Mouse (Mus musculus): Measurements from ENCODE around the gene Gramd1c. TPM values are rescaled to one million over a fixed set of nuclear protein-coding genes. Genes with fewer than 3 reads are reported as not detected.

Gene Gramd1c
- total RNA-seq, 2 experiments from 2014 or later = 0.40 to 0.74 TPM

- ATAC-seq (ENCODE audit: poor library complexity, severe bottlenecking) = peak; percentile 78
Observed at GRCm38 (mm10) chr16:44026210-44026609, 36.9 kb downstream of the Gramd1c start.

GRCm38 (mm10) chr16:44018986-44019548 lies 44.1 kb downstream of the Gramd1c start:
- ATAC-seq (ENCODE audit: poor library complexity, severe bottlenecking) = no peak

GRCm38 (mm10) chr16:44018372-44018771 lies 44.8 kb downstream of the Gramd1c start:
- peak; percentile 72 for ATAC-seq (ENCODE audit: poor library complexity, severe bottlenecking)

GRCm38 (mm10) chr16:44017707-44018106 lies 45.4 kb downstream of the Gramd1c start:
- no peak for ATAC-seq (ENCODE audit: poor library complexity, severe bottlenecking)

- ATAC-seq (ENCODE audit: poor library complexity, severe bottlenecking) = peak; percentile 92
Observed at GRCm38 (mm10) chr16:44016164-44016563, 47.0 kb downstream of the Gramd1c start.

DNA sequence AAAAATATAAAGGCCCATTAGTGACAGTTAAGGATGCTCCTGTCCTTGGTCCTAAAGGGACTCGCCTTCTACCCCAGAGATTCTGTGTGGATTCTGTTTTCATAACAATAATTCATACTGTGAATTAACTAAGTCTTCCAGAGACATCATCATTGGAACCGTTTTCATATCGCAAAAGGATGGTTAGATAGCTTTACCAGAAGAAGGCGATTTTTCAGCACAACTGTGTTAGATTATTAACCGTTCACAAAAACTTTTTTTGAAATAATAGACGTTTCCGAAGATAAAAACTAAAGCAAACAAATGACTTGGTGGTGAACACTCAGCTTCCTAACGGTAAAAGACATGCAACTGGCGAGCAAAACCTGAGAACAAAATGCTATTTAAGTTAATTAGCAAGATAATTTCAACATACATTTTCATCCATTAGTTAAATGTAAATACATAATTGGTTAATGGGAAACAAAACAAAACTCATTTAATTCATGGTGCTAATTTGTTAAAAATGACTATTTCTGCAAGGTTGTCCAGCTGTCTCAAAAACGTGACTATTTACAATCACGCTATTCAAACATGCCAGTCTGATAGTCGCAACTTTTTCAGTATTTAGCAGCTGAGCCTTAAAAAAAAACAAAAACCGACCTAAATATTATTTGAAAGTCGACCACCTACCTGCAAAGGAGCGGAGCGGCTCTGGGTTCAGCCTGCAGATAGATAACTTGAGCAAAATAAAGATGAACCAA lies 47.6 kb downstream of the Gramd1c start:
- ATAC-seq (ENCODE audit: poor library complexity, severe bottlenecking) = peak; percentile 10; the same call in 1 of the 2 replicates

- ATAC-seq (ENCODE audit: poor library complexity, severe bottlenecking) = no peak
Observed at GRCm38 (mm10) chr16:44011010-44011409, 52.1 kb downstream of the Gramd1c start.

GRCm38 (mm10) chr16:44002086-44002485 lies 61.1 kb downstream of the Gramd1c start:
- no peak; the same call in 1 of the 2 replicates for ATAC-seq (ENCODE audit: poor library complexity, severe bottlenecking)

DNA sequence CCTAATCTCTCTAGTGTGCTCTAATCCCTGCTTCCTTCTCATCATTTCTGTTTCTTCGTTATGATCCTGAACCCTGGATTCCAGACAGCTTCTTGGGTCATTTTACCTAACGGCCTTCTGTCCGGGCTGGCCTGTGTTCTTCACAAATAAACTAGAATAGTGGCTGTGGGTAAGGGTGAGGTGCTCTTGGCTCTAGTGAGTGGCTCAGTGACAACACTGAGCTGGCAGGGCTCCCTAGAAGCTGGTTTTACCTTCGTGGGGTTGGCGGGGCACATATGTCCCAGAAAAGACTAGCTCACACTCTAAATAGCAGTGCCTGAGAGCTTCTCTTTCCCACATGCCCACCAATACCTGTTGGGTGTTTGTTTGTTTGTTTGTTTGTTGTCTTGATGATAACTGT lies 63.6 kb downstream of the Gramd1c start:
- ATAC-seq (ENCODE audit: poor library complexity, severe bottlenecking) = no peak

DNA sequence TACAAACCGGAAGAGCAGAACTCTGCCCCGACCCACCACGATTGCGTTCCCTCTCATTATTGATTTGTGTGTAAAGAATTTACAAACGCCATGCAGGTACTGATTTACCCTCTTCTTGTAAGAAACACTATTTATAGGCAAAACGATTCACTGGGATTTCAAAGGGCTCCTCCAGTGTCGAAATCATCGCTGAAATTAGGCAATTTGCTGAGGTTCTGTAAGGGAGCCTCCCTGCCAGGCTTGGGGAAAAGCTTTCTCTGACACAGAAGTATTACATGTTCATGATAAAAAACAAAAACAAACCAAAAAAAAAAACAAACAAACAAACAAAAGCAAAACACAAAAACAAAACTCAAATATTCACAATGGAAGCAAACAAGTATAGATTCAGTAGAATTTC lies 64.0 kb downstream of the Gramd1c start:
- ATAC-seq (ENCODE audit: poor library complexity, severe bottlenecking) = peak; percentile 62

- ATAC-seq (ENCODE audit: poor library complexity, severe bottlenecking) = no peak
Observed at GRCm38 (mm10) chr16:43994623-43995022, 68.5 kb downstream of the Gramd1c start.

DNA sequence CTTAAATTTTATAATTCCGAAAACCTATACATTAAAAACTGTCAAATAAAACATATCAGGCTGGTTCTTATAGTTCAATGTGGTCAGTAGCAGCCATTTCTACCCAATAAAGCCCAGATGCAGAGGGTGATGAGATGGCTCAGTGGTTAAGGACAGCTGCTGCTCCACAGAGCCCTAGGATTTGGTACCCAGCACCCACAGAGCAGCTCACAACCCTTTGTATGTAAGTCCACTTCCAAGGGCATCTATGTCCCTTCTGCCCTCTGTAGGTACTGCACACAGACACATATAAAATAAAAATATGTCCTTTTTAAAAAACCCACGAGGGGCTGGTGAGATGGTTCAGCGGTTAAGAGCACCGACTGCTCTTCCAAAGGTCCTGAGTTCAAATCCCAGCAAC lies 76.8 kb downstream of the Gramd1c start:
- no peak for ATAC-seq (ENCODE audit: poor library complexity, severe bottlenecking)

- no peak for ATAC-seq (ENCODE audit: poor library complexity, severe bottlenecking)
Observed at GRCm38 (mm10) chr16:43980110-43980609, 83.0 kb downstream of the Gramd1c start.

DNA sequence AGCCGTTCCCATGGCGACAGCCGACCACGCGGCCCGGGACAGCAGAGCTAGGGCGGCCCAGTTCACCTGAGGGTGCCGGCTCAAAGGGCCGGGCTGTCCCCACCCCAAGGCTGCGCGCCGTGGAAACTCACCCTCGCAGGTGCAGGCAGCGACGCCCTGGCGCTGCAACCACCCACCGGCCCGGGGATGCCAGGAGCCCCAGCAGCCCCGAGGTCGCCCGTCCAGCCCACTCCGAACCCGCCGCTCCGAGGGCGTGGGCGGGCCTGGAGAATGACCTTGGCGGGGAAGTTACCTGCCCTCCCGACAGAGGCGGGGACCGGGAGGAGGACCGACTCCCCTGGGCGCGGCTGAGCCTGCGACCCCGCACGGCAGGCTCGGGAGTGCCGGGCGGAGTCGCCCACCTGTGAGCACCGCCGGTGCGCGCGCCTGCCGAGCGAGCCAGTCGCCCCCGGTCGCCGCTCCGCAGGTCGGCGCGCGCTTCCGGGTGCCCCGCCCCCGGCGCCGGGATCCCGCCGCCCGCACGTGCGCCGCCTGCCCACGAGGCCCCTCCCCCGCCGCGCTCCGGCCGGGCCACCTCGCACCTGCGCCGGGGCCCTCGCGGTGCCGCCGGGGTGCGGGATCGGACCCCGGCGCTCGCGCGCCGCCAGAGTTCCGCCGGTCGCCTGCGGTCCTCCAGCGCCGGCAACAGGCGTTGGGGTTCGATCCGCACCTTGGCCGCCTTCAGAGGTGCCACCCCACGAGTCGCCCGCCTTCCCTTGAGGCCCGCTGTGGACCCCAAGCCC lies 83.6 kb downstream of the Gramd1c start, which contains the start of gene Zdhhc23:
TSS of gene Zdhhc23 (minus strand) at position 464 of the 782 bp plus-strand sequence.
- ATAC-seq (ENCODE audit: poor library complexity, severe bottlenecking) = peak; percentile 75

GRCm38 (mm10) chr16:43979010-43979327 lies 84.2 kb downstream of the Gramd1c start:
- ATAC-seq (ENCODE audit: poor library complexity, severe bottlenecking) = no peak

DNA sequence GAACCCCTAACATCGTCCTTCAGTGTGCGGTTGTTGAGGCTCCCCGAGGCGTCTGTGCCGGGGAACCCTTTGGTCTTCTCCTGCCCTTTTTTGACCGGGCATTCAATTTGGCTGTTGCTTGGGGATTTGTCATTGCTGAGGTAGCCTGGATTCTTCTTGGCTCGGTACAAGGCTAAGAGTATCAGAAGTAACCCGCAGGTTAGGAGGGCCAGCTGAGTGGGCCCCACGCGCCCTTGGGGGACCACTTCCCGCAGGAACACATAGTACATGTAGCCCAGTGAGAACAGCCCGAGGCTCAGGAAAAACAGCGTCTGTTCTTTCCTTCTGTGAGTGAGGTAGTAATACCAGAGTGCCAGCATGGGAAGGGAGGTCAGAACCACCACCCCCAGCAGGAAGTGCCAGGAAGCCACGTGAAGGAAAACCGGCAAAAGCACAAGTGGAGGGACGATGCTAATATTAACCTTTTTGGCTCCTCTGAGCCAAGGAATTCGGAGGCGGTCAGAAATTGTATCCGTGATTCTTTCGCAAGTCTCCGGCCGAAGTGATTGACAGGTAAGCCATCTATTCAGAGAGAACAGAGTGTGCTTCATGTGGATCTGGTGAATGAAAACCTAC lies 89.4 kb downstream of the Gramd1c start:
- no peak for ATAC-seq (ENCODE audit: poor library complexity, severe bottlenecking)

DNA sequence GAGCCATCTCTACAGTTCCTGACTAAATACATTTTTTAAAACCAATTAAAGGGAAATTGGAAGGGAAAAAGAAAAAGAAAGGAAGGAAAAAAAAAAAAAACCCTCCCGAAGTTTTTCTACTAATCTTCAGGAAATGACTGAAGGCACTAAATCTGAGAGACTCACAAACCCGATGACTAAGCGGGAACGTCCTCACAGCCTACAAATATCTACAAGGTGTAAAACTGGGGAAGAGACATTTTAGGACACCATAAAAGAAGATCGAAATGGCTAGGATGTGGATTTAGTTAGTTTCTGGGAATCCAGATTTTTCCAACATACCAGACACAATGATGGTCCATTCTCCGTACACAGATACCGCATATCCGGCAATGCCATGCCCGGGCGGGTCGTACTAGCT lies 90.0 kb downstream of the Gramd1c start:
- no peak for ATAC-seq (ENCODE audit: poor library complexity, severe bottlenecking)

DNA sequence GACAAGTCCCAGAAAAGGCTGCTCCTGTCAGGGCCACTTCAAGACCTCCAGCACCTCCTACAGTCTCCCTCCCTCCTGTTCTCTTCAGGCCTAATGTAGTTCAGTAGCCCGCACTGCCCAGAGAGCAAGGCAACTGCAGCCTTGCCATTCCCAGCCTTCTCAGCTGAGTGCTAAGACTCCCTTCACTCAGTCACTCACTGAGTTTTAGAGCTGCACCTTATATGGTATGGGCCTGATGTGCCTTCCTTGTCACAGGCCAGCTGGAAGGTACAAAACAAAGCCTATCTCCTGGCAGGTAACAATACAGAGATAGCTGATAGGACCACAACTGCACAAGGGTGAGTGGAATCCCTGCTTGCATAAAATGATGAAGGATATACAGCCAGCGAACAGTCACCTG lies 90.8 kb downstream of the Gramd1c start:
- ATAC-seq (ENCODE audit: poor library complexity, severe bottlenecking) = no peak

- no peak for ATAC-seq (ENCODE audit: poor library complexity, severe bottlenecking)
Observed at GRCm38 (mm10) chr16:43971741-43972140, 91.4 kb downstream of the Gramd1c start.

- no peak for ATAC-seq (ENCODE audit: poor library complexity, severe bottlenecking)
Observed at GRCm38 (mm10) chr16:43971189-43971588, 92.0 kb downstream of the Gramd1c start.

GRCm38 (mm10) chr16:43970426-43970825 lies 92.7 kb downstream of the Gramd1c start:
- no peak for ATAC-seq (ENCODE audit: poor library complexity, severe bottlenecking)

Data from megakaryocyte, adult 5-6 weeks (primary cell).